In the genomic region with DNA sequence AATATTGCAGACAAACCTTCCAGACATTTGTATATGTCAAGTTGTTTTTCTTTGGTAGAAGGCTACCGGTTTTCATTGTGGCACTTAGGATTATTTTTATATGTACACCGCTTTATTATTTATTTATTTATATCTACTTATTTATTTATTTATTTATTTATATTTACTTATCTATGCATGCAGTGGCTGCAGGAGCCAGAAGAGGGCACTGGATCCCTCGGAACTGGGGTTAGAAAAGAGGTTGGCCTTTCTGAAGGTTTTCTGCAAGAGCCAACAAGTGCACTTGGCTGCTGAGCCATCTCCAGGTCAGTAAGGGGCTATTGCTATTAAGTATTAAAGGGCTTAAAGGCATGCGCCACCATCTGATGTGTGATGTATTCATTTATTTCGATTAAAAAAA, we compare ENCODE assay signal across 9 mouse cellular contexts. TPM values are rescaled to one million over a fixed set of nuclear protein-coding genes. Genes with fewer than 3 reads are reported as not detected.
DNase-seq lines count a peak whose midpoint lies in the region; ATAC-seq lines count a peak whose summit lies in the region.
"Had no signal": no experiment of that assay in that cellular context is flagged by ENCODE, and none has a peak within 500 bp of the region (broad histone marks: within the 10 kb centered on the region; RNA-seq: fewer than 3 reads in every experiment).

No protein-coding gene starts in this region.

- no peak overlapping the region for H3K4me3 ChIP-seq in liver, embryonic 11.5 days (ENCODE audit: low read depth, low read length)
- H3K4me3 ChIP-seq in embryonic facial prominence, embryonic 14.5 days (ENCODE audit: low read depth, low read length), result no peak overlapping the region
- H3K4me3 ChIP-seq: liver, embryonic 15.5 days had no signal

- H3K4me2 ChIP-seq in liver, embryonic 11.5 days, result no peak overlapping the region
- H3K4me2 ChIP-seq in embryonic facial prominence, embryonic 14.5 days (ENCODE audit: low read depth, low read length), result peak overlapping the region; percentile 21; the same call in 1 of the 2 replicates
- H3K4me2 ChIP-seq: liver, embryonic 15.5 days had no signal

- H3K27ac ChIP-seq in liver, embryonic 11.5 days (ENCODE audit: low read depth, low read length), result no peak overlapping the region
- H3K27ac ChIP-seq in embryonic facial prominence, embryonic 14.5 days (replicated peaks; ENCODE audit: low read depth, low read length), result no peak overlapping the region; the same call in 1 of the 2 replicates
- H3K27ac ChIP-seq: liver, embryonic 15.5 days had no signal

- ATAC-seq in cerebellum, adult (ENCODE audit: insufficient number of reproducible peaks, low FRiP score, low TSS enrichment), result no peak
- ATAC-seq in liver, embryonic 11.5 days (replicated peaks; ENCODE audit: low FRiP score), result no peak
- ATAC-seq in embryonic facial prominence, embryonic 14.5 days (ENCODE audit: low read depth), result no peak

- no peak overlapping the region for H3K9ac ChIP-seq in liver, embryonic 11.5 days (ENCODE audit: low read depth, low read length)
- H3K9ac ChIP-seq in embryonic facial prominence, embryonic 14.5 days (ENCODE audit: low read depth, low read length), result no peak overlapping the region
- H3K9ac ChIP-seq: liver, embryonic 15.5 days had no signal

- no peaks in the 10 kb centered on the region for H3K4me1 ChIP-seq in liver, embryonic 11.5 days (replicated peaks; ENCODE audit: control insufficient read depth, insufficient read depth, low read length)
- H3K4me1 ChIP-seq in embryonic facial prominence, embryonic 14.5 days (ENCODE audit: control insufficient read depth, insufficient read depth, low read length), result peaks cover 22% of the 10 kb centered on the region
- H3K4me1 ChIP-seq: liver, embryonic 15.5 days had no signal

- WGBS in liver, embryonic 11.5 days, result 69% methylated on average over 5 of the region's 5 CpGs
- WGBS in embryonic facial prominence, embryonic 14.5 days, result 52% methylated on average over 5 of the region's 5 CpGs

- no peaks in the 10 kb centered on the region for H3K9me3 ChIP-seq in liver, embryonic 11.5 days (ENCODE audit: control insufficient read depth, low read length)
- no peaks in the 10 kb centered on the region for H3K9me3 ChIP-seq in embryonic facial prominence, embryonic 14.5 days (ENCODE audit: control insufficient read depth, low read length)
- H3K9me3 ChIP-seq: liver, embryonic 15.5 days had no signal

- no peaks in the 10 kb centered on the region for H3K36me3 ChIP-seq in liver, embryonic 11.5 days (ENCODE audit: control insufficient read depth, insufficient read depth, low read length)
- no peaks in the 10 kb centered on the region for H3K36me3 ChIP-seq in embryonic facial prominence, embryonic 14.5 days (ENCODE audit: control insufficient read depth, insufficient read depth, low read length)
- H3K36me3 ChIP-seq: liver, embryonic 15.5 days had no signal

- peak; percentile 36 for DNase-seq in cerebellum, adult 11 months
- DNase-seq in liver (peak; percentile 50), NIH3T3 (ENCODE audit: low read depth) (peak; percentile 69)
- no peak for DNase-seq in liver, embryonic 11.5 days (ENCODE audit: low spot score)
- peak; percentile 65 for DNase-seq in embryonic facial prominence, embryonic 14.5 days (ENCODE audit: low spot score)
- peak; percentile 66 for DNase-seq in lung, postnatal 36 days
- DNase-seq in frontal cortex, postnatal 25 days (ENCODE audit: low spot score in 2 of 2), result no peak

- no peaks in the 10 kb centered on the region for H3K27me3 ChIP-seq in liver, embryonic 11.5 days (replicated peaks; ENCODE audit: control insufficient read depth, insufficient read depth, low read length)
- no peaks in the 10 kb centered on the region for H3K27me3 ChIP-seq in embryonic facial prominence, embryonic 14.5 days (replicated peaks; ENCODE audit: control insufficient read depth, insufficient read depth, low read length)
- H3K27me3 ChIP-seq: liver, embryonic 15.5 days had no signal

RNA-seq across cellular contexts. Expression of gene Nqo1, which starts 15.1 kb away (rescaled TPM):
- 12.5 and 15.9 TPM in 2 replicates for polyA plus RNA-seq in liver, embryonic 11.5 days (2014; fragmentation: Nextera tagmentation; extraction: Ambion mirVana)
- polyA plus RNA-seq in embryonic facial prominence, embryonic 14.5 days (2014; fragmentation: Nextera tagmentation; extraction: Ambion mirVana), result 17.9 and 19.7 TPM in 2 replicates

RNA-seq across cellular contexts. Expression of gene Nob1, which starts 37.0 kb away (rescaled TPM):
- polyA plus RNA-seq in liver, embryonic 11.5 days (2014; fragmentation: Nextera tagmentation; extraction: Ambion mirVana), result 92.9 and 93.3 TPM in 2 replicates
- polyA plus RNA-seq in embryonic facial prominence, embryonic 14.5 days (2014; fragmentation: Nextera tagmentation; extraction: Ambion mirVana), result 42.7 and 42.8 TPM in 2 replicates

RNA-seq across cellular contexts. Expression of gene Wwp2, which starts 48.3 kb away (rescaled TPM):
- polyA plus RNA-seq in liver, embryonic 11.5 days (2014; fragmentation: Nextera tagmentation; extraction: Ambion mirVana), result 37.6 and 40.2 TPM in 2 replicates
- polyA plus RNA-seq in embryonic facial prominence, embryonic 14.5 days (2014; fragmentation: Nextera tagmentation; extraction: Ambion mirVana), result 77.8 and 112 TPM in 2 replicates

Comparison
In these comparisons a context has a peak if more than half of its experiments do, and no peak if none do; other contexts are left out.
1. DNase-seq: peak in cerebellum, adult 11 months (single experiment), liver (single experiment), NIH3T3 (single experiment), embryonic facial prominence, embryonic 14.5 days (single experiment) and lung, postnatal 36 days (single experiment); none in liver, embryonic 11.5 days (single experiment) and frontal cortex, postnatal 25 days (0 of 2).